46 mouse cellular contexts compared by ENCODE assay signal in genomic region chr13:22317366-22317765, GRCm38 (mm10). TPM values are rescaled to one million over a fixed set of nuclear protein-coding genes. Genes with fewer than 3 reads are reported as not detected.
"Had no signal": no experiment of that assay in that cellular context is flagged by ENCODE, and none has a peak within 500 bp of the region (broad histone marks: within the 10 kb centered on the region; RNA-seq: fewer than 3 reads in every experiment).

No protein-coding gene starts in this region.

- H3K27me3 ChIP-seq: limb, embryonic 12.5 days; limb, embryonic 13.5 days; limb, embryonic 15.5 days; liver, embryonic 12.5 days; liver, embryonic 13.5 days; liver, embryonic 15.5 days; lung, embryonic 15.5 days; megakaryocyte, embryonic 14.5 days; midbrain, embryonic 12.5 days; midbrain, embryonic 13.5 days; midbrain, embryonic 15.5 days had no signal

- H3K27ac ChIP-seq: limb, embryonic 10.5 days; limb, embryonic 12.5 days; limb, embryonic 13.5 days; limb, embryonic 15.5 days; liver, embryonic 12.5 days; liver, embryonic 13.5 days; liver, embryonic 14.5 days; liver, embryonic 15.5 days; lung, embryonic 15.5 days; macrophage; midbrain, embryonic 10.5 days; midbrain, embryonic 12.5 days; midbrain, embryonic 13.5 days; midbrain, embryonic 15.5 days had no signal

- H3K4me3 ChIP-seq: limb, embryonic 10.5 days; limb, embryonic 12.5 days; limb, embryonic 13.5 days; limb, embryonic 15.5 days; liver, embryonic 12.5 days; liver, embryonic 13.5 days; liver, embryonic 15.5 days; lung, embryonic 15.5 days; megakaryocyte, embryonic 14.5 days; midbrain, embryonic 10.5 days; midbrain, embryonic 12.5 days; midbrain, embryonic 13.5 days; midbrain, embryonic 15.5 days; myocyte had no signal

- H3K4me1 ChIP-seq: limb, embryonic 10.5 days; limb, embryonic 12.5 days; limb, embryonic 13.5 days; limb, embryonic 15.5 days; liver, embryonic 12.5 days; liver, embryonic 13.5 days; liver, embryonic 15.5 days; lung, embryonic 15.5 days; megakaryocyte, embryonic 14.5 days; midbrain, embryonic 10.5 days; midbrain, embryonic 12.5 days; midbrain, embryonic 13.5 days; midbrain, embryonic 15.5 days had no signal

- DNase-seq: left cerebral cortex, postnatal 4 days; liver; liver, embryonic 13.5 days; liver, postnatal 0 days; lung, adult 18-20 months; lung, adult 2 months; lung, embryonic 14.5 days; lung, postnatal 10 days; lung, postnatal 14 days; lung, postnatal 36 days; lung, postnatal 4 days; midbrain, embryonic 14.5 days had no signal

- ATAC-seq: liver, embryonic 12.5 days; liver, postnatal 0 days; lung, postnatal 0 days; midbrain, embryonic 13.5 days; midbrain, embryonic 15.5 days; midbrain, embryonic 16.5 days had no signal

- H3K9ac ChIP-seq: limb, embryonic 12.5 days; limb, embryonic 13.5 days; limb, embryonic 15.5 days; liver, embryonic 12.5 days; liver, embryonic 13.5 days; liver, embryonic 14.5 days; liver, embryonic 15.5 days; liver, postnatal 0 days; lung, embryonic 14.5 days; lung, embryonic 15.5 days; midbrain, embryonic 12.5 days; midbrain, embryonic 13.5 days; midbrain, embryonic 15.5 days had no signal

- H3K4me2 ChIP-seq: limb, embryonic 12.5 days; limb, embryonic 13.5 days; limb, embryonic 15.5 days; liver, embryonic 11.5 days; liver, embryonic 12.5 days; liver, embryonic 13.5 days; liver, embryonic 15.5 days; lung, embryonic 14.5 days; lung, embryonic 15.5 days; midbrain, embryonic 11.5 days; midbrain, embryonic 12.5 days; midbrain, embryonic 13.5 days; midbrain, embryonic 15.5 days had no signal

- H3K36me3 ChIP-seq: limb, embryonic 10.5 days; limb, embryonic 12.5 days; limb, embryonic 13.5 days; limb, embryonic 15.5 days; liver, embryonic 12.5 days; liver, embryonic 13.5 days; liver, embryonic 15.5 days; lung, embryonic 15.5 days; midbrain, embryonic 10.5 days; midbrain, embryonic 12.5 days; midbrain, embryonic 13.5 days; midbrain, embryonic 15.5 days had no signal

- H3K9me3 ChIP-seq: limb, embryonic 10.5 days; limb, embryonic 12.5 days; limb, embryonic 13.5 days; limb, embryonic 15.5 days; liver, embryonic 12.5 days; liver, embryonic 13.5 days; liver, embryonic 15.5 days; lung, embryonic 15.5 days; midbrain, embryonic 10.5 days; midbrain, embryonic 12.5 days; midbrain, embryonic 13.5 days; midbrain, embryonic 15.5 days had no signal

RNA-seq across cellular contexts. Expression of gene Vmn1r197, which starts 7.0 kb away (rescaled TPM):
- total RNA-seq: left cerebral cortex, postnatal 10 days; left cerebral cortex, postnatal 14 days; left cerebral cortex, postnatal 25 days; left cerebral cortex, postnatal 36 days; left cerebral cortex, postnatal 4 days; liver, adult 2 months; megakaryocyte progenitor cell, adult 5-6 weeks; megakaryocyte, adult 5-6 weeks; megakaryocyte-erythroid progenitor cell, adult 5-6 weeks; midbrain, postnatal 0 days; monocyte, adult 5-6 weeks had no signal
- polyA plus RNA-seq: limb, embryonic 10.5 days; limb, embryonic 11.5 days; limb, embryonic 12.5 days; limb, embryonic 13.5 days; limb, embryonic 14.5 days; limb, embryonic 15.5 days; liver, adult 2 months; liver, embryonic 11.5 days; liver, embryonic 12.5 days; liver, embryonic 13.5 days; liver, embryonic 14.5 days; liver, embryonic 15.5 days; liver, embryonic 16.5 days; liver, postnatal 0 days; lung, adult 2 months; lung, embryonic 14.5 days; lung, embryonic 15.5 days; lung, embryonic 16.5 days; lung, postnatal 0 days; macrophage; midbrain, embryonic 10.5 days; midbrain, embryonic 11.5 days; midbrain, embryonic 12.5 days; midbrain, embryonic 13.5 days; midbrain, embryonic 14.5 days; midbrain, embryonic 15.5 days; midbrain, embryonic 16.5 days; midbrain, postnatal 0 days; myocyte; neural tube, embryonic 11.5 days had no signal

RNA-seq across cellular contexts. Expression of gene Vmn1r196, which starts 27.6 kb away (rescaled TPM):
- total RNA-seq: left cerebral cortex, postnatal 10 days; left cerebral cortex, postnatal 14 days; left cerebral cortex, postnatal 25 days; left cerebral cortex, postnatal 36 days; left cerebral cortex, postnatal 4 days; liver, adult 2 months; megakaryocyte progenitor cell, adult 5-6 weeks; megakaryocyte, adult 5-6 weeks; megakaryocyte-erythroid progenitor cell, adult 5-6 weeks; midbrain, postnatal 0 days; monocyte, adult 5-6 weeks had no signal
- polyA plus RNA-seq: limb, embryonic 10.5 days; limb, embryonic 11.5 days; limb, embryonic 12.5 days; limb, embryonic 13.5 days; limb, embryonic 14.5 days; limb, embryonic 15.5 days; liver, adult 2 months; liver, embryonic 11.5 days; liver, embryonic 12.5 days; liver, embryonic 13.5 days; liver, embryonic 14.5 days; liver, embryonic 15.5 days; liver, embryonic 16.5 days; liver, postnatal 0 days; lung, adult 2 months; lung, embryonic 14.5 days; lung, embryonic 15.5 days; lung, embryonic 16.5 days; lung, postnatal 0 days; macrophage; midbrain, embryonic 10.5 days; midbrain, embryonic 11.5 days; midbrain, embryonic 12.5 days; midbrain, embryonic 13.5 days; midbrain, embryonic 14.5 days; midbrain, embryonic 15.5 days; midbrain, embryonic 16.5 days; midbrain, postnatal 0 days; myocyte; neural tube, embryonic 11.5 days had no signal

RNA-seq across cellular contexts. Expression of gene Vmn1r198, which starts 32.8 kb away (rescaled TPM):
- total RNA-seq: left cerebral cortex, postnatal 10 days; left cerebral cortex, postnatal 14 days; left cerebral cortex, postnatal 25 days; left cerebral cortex, postnatal 36 days; left cerebral cortex, postnatal 4 days; liver, adult 2 months; megakaryocyte progenitor cell, adult 5-6 weeks; megakaryocyte-erythroid progenitor cell, adult 5-6 weeks; midbrain, postnatal 0 days; monocyte, adult 5-6 weeks had no signal
- polyA plus RNA-seq: limb, embryonic 10.5 days; limb, embryonic 11.5 days; limb, embryonic 12.5 days; limb, embryonic 13.5 days; limb, embryonic 14.5 days; limb, embryonic 15.5 days; liver, adult 2 months; liver, embryonic 11.5 days; liver, embryonic 12.5 days; liver, embryonic 13.5 days; liver, embryonic 14.5 days; liver, embryonic 15.5 days; liver, embryonic 16.5 days; liver, postnatal 0 days; lung, adult 2 months; lung, embryonic 14.5 days; lung, embryonic 15.5 days; lung, embryonic 16.5 days; lung, postnatal 0 days; macrophage; midbrain, embryonic 10.5 days; midbrain, embryonic 11.5 days; midbrain, embryonic 12.5 days; midbrain, embryonic 13.5 days; midbrain, embryonic 14.5 days; midbrain, embryonic 15.5 days; midbrain, embryonic 16.5 days; midbrain, postnatal 0 days; myocyte; neural tube, embryonic 11.5 days had no signal

RNA-seq across cellular contexts. Expression of gene Vmn1r195, which starts 47.0 kb away (rescaled TPM):
- total RNA-seq: left cerebral cortex, postnatal 10 days; left cerebral cortex, postnatal 14 days; left cerebral cortex, postnatal 25 days; left cerebral cortex, postnatal 36 days; left cerebral cortex, postnatal 4 days; liver, adult 2 months; megakaryocyte progenitor cell, adult 5-6 weeks; megakaryocyte, adult 5-6 weeks; megakaryocyte-erythroid progenitor cell, adult 5-6 weeks; midbrain, postnatal 0 days; monocyte, adult 5-6 weeks had no signal
- polyA plus RNA-seq: limb, embryonic 10.5 days; limb, embryonic 11.5 days; limb, embryonic 12.5 days; limb, embryonic 13.5 days; limb, embryonic 14.5 days; limb, embryonic 15.5 days; liver, adult 2 months; liver, embryonic 11.5 days; liver, embryonic 12.5 days; liver, embryonic 13.5 days; liver, embryonic 14.5 days; liver, embryonic 15.5 days; liver, embryonic 16.5 days; liver, postnatal 0 days; lung, adult 2 months; lung, embryonic 14.5 days; lung, embryonic 15.5 days; lung, embryonic 16.5 days; lung, postnatal 0 days; macrophage; midbrain, embryonic 10.5 days; midbrain, embryonic 11.5 days; midbrain, embryonic 12.5 days; midbrain, embryonic 13.5 days; midbrain, embryonic 14.5 days; midbrain, embryonic 15.5 days; midbrain, embryonic 16.5 days; midbrain, postnatal 0 days; myocyte; neural tube, embryonic 11.5 days had no signal
